Mouse (Mus musculus): ENCODE measurements around the gene Gemin2. TPM values are rescaled to one million over a fixed set of nuclear protein-coding genes. Genes with fewer than 3 reads are reported as not detected.
A peak's percentile ranks its signal among the peaks of the same experiment; 100 is the strongest.

Gemin2 gene
- polyA plus RNA-seq, 1 experiment from 2014 or later: 19.5 TPM

DNA sequence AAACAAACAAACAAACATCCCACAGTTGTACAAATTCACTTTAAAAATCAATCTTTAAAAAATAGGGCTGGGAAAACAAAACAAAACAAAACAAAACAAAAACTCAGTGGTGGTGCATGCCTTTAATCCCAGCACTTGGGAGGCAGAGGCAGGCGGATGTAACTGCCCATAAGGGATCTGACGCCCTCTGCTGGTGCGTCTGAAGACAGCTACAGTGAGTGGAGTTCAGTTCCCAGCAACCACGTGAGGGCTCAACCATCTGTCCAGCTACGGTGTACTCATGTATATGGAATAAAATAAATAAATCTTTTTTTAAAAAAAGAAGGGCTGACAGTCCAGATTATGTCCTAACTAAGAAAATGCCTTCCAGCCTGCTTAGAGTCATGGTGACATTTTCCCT, 18.9 kb downstream of the Gemin2 start:
- H3K36me3 ChIP-seq (replicated peaks; ENCODE audit: insufficient read depth, low read length): peaks cover 10% of the 10 kb centered on the region
- no peak overlapping the region for H3K9ac ChIP-seq (replicated peaks)
- DNase-seq: peak; percentile 29
- 60% methylated on average over 5 of the region's 5 CpGs for WGBS (ENCODE audit: insufficient replicate concordance)
- H3K4me2 ChIP-seq (ENCODE audit: low read depth, low read length): no peak overlapping the region
- H3K4me3 ChIP-seq (ENCODE audit: low read depth, low read length): no peak overlapping the region
- no peak for TF ChIP-seq EP300 (IDR thresholded peaks at IDR 0.05; ENCODE audit: low read depth)
- peak; percentile 71 for TF ChIP-seq CTCF (IDR thresholded peaks at IDR 0.05; ENCODE audit: low read depth)
- H3K27ac ChIP-seq (ENCODE audit: low read depth): no peak overlapping the region
- no peaks in the 10 kb centered on the region for H3K27me3 ChIP-seq (ENCODE audit: insufficient read depth, low read length)
- no peaks in the 10 kb centered on the region for H3K9me3 ChIP-seq (ENCODE audit: low read length)
- no peaks in the 10 kb centered on the region for H3K4me1 ChIP-seq (ENCODE audit: insufficient read depth)
- ATAC-seq: peak; percentile 54; the same call in 1 of the 2 replicates

DNA sequence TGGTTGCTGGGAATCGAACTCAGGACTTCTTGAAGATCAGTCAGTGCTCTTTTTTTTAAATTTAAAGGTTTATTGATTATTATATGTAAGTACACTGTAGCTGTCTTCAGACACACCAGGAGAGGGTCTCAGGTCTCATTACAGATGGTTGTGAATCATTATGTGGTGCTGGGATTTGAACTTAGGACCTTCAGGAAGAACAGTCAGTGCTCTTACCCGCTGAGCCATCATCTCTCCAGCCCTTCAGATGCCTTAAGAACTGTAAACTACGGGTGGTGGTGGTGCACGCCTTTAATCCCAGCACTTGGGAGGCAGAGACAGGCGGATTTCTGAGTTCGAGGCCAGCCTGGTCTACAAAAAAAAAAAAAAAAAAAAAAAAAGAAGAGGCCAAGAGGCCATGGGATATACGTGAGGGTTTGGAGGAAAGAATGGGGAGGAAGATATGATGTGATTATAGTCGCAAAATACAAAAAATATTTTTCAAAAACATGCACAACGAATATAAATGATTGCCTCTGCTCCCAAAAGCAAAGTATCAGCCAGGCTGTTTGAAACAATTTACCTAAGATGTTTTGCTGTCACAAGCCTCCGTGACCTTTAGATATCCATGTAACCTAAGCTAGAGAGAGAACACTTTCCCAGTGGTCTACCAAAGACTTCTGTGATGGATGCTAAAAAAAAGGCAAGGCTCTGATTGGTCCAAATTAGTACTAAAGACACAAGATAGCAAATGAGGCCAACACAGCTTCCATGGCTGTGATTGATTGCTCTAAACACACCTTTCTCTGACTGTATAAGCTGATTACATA, 26.2 kb downstream of the Gemin2 start:
- no peaks in the 10 kb centered on the region for H3K27me3 ChIP-seq (ENCODE audit: insufficient read depth, low read length)
- peaks cover 17% of the 10 kb centered on the region for H3K36me3 ChIP-seq (replicated peaks; ENCODE audit: insufficient read depth, low read length)
- H3K4me1 ChIP-seq (ENCODE audit: insufficient read depth): peaks cover 5% of the 10 kb centered on the region; the same call in 1 of the 2 replicates
- 74% methylated on average over 10 of the region's 10 CpGs for WGBS (ENCODE audit: insufficient replicate concordance)
- 0 out of 2 replicates have a peak overlapping the region, but pooled peaks have one; percentile 21 for H3K4me3 ChIP-seq (ENCODE audit: low read depth, low read length)
- peak overlapping the region; percentile 92; the same call in 1 of the 2 replicates for H3K27ac ChIP-seq (ENCODE audit: low read depth)
- H3K4me2 ChIP-seq (ENCODE audit: low read depth, low read length): no peak overlapping the region
- no peak for TF ChIP-seq CTCF (IDR thresholded peaks at IDR 0.05; ENCODE audit: low read depth)
- no peak for TF ChIP-seq EP300 (IDR thresholded peaks at IDR 0.05; ENCODE audit: low read depth)
- H3K9ac ChIP-seq (replicated peaks): no peak overlapping the region
- ATAC-seq: no peak
- H3K9me3 ChIP-seq (ENCODE audit: low read length): no peaks in the 10 kb centered on the region
- DNase-seq: no peak

DNA sequence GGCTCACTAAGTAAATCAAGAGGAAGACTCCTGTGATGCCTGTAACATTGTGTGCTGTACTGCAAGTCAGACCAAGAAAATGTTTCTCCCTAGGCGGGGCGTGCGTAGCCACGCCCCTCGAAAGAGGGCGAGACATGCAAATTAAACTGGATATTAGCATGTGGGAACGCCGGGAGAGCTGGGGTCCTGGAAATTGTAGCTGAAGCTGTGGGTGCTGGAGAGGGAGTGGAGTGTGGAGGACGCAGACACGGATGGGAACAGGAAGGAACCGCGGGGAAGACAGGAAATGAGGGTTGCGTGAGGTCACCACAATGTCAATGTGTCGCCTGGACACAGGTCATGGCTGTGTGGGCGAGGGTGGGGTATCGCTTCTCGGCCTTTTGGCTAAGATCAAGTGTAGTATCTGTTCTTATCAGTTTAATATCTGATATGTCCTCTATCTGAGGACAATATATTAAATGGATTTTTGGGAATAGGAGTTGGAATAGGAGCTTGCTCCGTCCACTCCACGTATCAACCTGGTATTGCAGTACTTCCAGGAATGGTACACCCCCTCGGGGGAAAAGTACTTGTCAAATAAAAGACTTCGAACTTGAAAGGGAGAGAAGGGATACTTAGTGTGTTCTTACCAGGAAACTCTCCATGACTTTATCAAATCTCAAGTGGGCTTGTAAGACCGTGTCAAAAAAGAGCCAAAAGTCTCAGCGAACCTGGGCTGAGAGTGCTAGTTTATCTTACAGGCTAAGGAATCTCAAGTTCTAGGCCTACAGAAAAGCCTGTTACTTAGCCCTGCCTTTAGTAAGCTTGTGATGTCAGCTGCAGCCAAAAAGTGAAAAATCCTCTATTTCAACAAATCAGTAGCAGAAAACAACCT, 27.0 kb downstream of the Gemin2 start:
- DNase-seq: peak; percentile 74
- Histone ChIP-seq H3K9me3 (ENCODE audit: low read length) (no peaks in the 10 kb centered on the region), H3K36me3 (replicated peaks; ENCODE audit: insufficient read depth, low read length) (peaks cover 22% of the 10 kb centered on the region), H3K27ac (ENCODE audit: low read depth) (peak overlapping the region; percentile 92), H3K27me3 (ENCODE audit: insufficient read depth, low read length) (no peaks in the 10 kb centered on the region), H3K9ac (replicated peaks) (peak overlapping the region; percentile 57), H3K4me1 (ENCODE audit: insufficient read depth) (peaks cover 5% of the 10 kb centered on the region; the same call in 1 of the 2 replicates), H3K4me2 (ENCODE audit: low read depth, low read length) (peak overlapping the region; percentile 64), H3K4me3 (ENCODE audit: low read depth, low read length) (peak overlapping the region; percentile 21)
- peak; percentile 87 for ATAC-seq
- TF ChIP-seq CTCF (IDR thresholded peaks at IDR 0.05; ENCODE audit: low read depth) (no peak), EP300 (IDR thresholded peaks at IDR 0.05; ENCODE audit: low read depth) (peak; percentile 16)
- 8% methylated on average over 23 of the region's 23 CpGs for WGBS (ENCODE audit: insufficient replicate concordance)

DNA sequence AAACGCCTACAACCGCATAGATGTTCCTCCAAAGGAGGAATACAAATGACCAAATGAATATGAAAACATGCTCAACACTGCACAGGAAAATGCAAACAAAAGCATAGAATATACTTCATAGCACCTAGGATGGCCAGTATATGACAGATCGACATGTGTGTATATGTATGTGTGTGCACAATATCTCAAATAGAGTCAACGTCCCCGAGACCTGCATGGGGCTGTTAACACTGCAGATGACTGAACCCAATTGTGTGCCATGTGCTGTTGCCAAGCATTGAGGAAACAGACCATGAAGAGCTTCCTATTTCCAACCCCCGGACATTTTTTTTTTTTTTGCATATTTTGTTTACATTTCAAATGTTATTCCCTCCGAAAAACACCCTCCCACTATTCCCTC, 27.7 kb downstream of the Gemin2 start:
- no peak overlapping the region for H3K4me2 ChIP-seq (ENCODE audit: low read depth, low read length)
- no peak for TF ChIP-seq CTCF (IDR thresholded peaks at IDR 0.05; ENCODE audit: low read depth)
- TF ChIP-seq EP300 (IDR thresholded peaks at IDR 0.05; ENCODE audit: low read depth): no peak
- no peak for DNase-seq
- H3K9ac ChIP-seq (replicated peaks): no peak overlapping the region
- H3K9me3 ChIP-seq (ENCODE audit: low read length): no peaks in the 10 kb centered on the region
- H3K4me3 ChIP-seq (ENCODE audit: low read depth, low read length): no peak overlapping the region
- H3K4me1 ChIP-seq (ENCODE audit: insufficient read depth): peaks cover 5% of the 10 kb centered on the region; the same call in 1 of the 2 replicates
- no peaks in the 10 kb centered on the region for H3K27me3 ChIP-seq (ENCODE audit: insufficient read depth, low read length)
- ATAC-seq: peak; percentile 53
- H3K27ac ChIP-seq (ENCODE audit: low read depth): peak overlapping the region; percentile 92; the same call in 1 of the 2 replicates
- 21% methylated on average over 7 of the region's 7 CpGs for WGBS (ENCODE audit: insufficient replicate concordance)
- H3K36me3 ChIP-seq (replicated peaks; ENCODE audit: insufficient read depth, low read length): peaks cover 27% of the 10 kb centered on the region

DNA sequence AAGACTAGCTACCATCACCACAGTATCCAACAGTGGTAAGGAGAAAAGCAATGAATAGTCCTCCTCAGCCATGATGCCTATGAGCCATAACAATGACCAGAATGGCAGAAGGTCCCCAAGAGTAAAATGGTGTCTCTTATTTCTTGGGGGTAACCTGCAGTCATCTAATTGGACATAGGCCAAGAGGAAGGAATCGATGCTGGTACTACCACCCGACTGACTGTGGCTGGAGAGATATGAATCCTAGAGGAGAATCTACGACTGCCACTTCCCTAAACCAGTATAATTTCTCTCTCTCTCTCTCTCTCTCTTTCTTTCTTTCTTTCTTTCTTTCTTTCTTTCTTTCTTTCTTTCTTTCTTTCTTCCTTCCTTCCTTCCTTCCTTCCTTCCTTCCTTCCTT, 39.3 kb downstream of the Gemin2 start:
- Histone ChIP-seq H3K9me3 (ENCODE audit: low read length) (no peaks in the 10 kb centered on the region), H3K9ac (replicated peaks) (no peak overlapping the region), H3K36me3 (replicated peaks; ENCODE audit: insufficient read depth, low read length) (peaks cover 24% of the 10 kb centered on the region; the same call in 1 of the 2 replicates), H3K4me2 (ENCODE audit: low read depth, low read length) (no peak overlapping the region), H3K27ac (ENCODE audit: low read depth) (no peak overlapping the region), H3K4me3 (ENCODE audit: low read depth, low read length) (no peak overlapping the region), H3K4me1 (ENCODE audit: insufficient read depth) (peaks cover 13% of the 10 kb centered on the region; the same call in 1 of the 2 replicates), H3K27me3 (ENCODE audit: insufficient read depth, low read length) (no peaks in the 10 kb centered on the region)
- DNase-seq (no peak), ATAC-seq (no peak)
- TF ChIP-seq CTCF (IDR thresholded peaks at IDR 0.05; ENCODE audit: low read depth): no peak
- TF ChIP-seq EP300 (IDR thresholded peaks at IDR 0.05; ENCODE audit: low read depth): no peak
- WGBS (ENCODE audit: insufficient replicate concordance): 52% methylated on average over 3 of the region's 3 CpGs

DNA sequence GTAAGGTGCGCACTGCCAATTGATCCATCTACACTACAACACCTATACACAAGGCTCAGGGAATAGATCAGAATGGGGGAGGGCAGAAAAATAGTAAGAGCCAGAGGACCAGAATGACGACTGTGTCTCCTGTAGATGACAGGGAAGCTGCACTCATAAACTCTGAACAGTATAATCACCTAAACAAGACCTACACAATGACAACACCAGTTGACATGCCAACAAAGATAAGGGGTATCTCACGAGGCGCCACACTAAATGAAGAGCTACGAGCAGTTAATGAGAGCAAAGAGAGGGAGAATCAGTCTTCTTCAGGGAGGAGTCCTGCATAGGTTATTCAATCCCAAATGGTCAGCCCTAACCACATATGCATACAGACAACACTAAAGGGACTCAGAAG, 40.0 kb downstream of the Gemin2 start:
- Histone ChIP-seq H3K27ac (ENCODE audit: low read depth) (no peak overlapping the region), H3K9me3 (ENCODE audit: low read length) (no peaks in the 10 kb centered on the region), H3K4me3 (ENCODE audit: low read depth, low read length) (no peak overlapping the region), H3K9ac (replicated peaks) (no peak overlapping the region), H3K4me1 (ENCODE audit: insufficient read depth) (peaks cover 15% of the 10 kb centered on the region; the same call in 1 of the 2 replicates), H3K27me3 (ENCODE audit: insufficient read depth, low read length) (no peaks in the 10 kb centered on the region), H3K36me3 (replicated peaks; ENCODE audit: insufficient read depth, low read length) (peaks cover 21% of the 10 kb centered on the region; the same call in 1 of the 2 replicates), H3K4me2 (ENCODE audit: low read depth, low read length) (no peak overlapping the region)
- 68% methylated on average over 5 of the region's 5 CpGs for WGBS (ENCODE audit: insufficient replicate concordance)
- no peak for TF ChIP-seq CTCF (IDR thresholded peaks at IDR 0.05; ENCODE audit: low read depth)
- TF ChIP-seq EP300 (IDR thresholded peaks at IDR 0.05; ENCODE audit: low read depth): no peak
- DNase-seq (no peak), ATAC-seq (peak; percentile 58; the same call in 1 of the 2 replicates)
